Mouse (Mus musculus) erythroblast, embryonic 14.5 days (primary cell): Measurements from ENCODE around the gene Sirt5.

Experiments used
- GATA1 ChIP-seq: IDR thresholded peaks from 2 replicates; pipeline ENCODE4 v1.6.1; 2012; ENCODE audit warnings: low read length, inconsistent platforms, mixed read lengths
- TAL1 ChIP-seq: IDR thresholded peaks from 3 replicates; pipeline ENCODE4 v1.6.1; 2012; ENCODE audit warnings: low read length, inconsistent platforms, mixed read lengths

- TF ChIP-seq GATA1 (no peak), TAL1 (no peak)
These were observed at the start of gene Sirt5 for GRCm38 (mm10) chr13:43364985-43365824.
